Mouse (Mus musculus) liver, postnatal 0 days (tissue): ENCODE results near the gene Ifnk.

Experiments used
- CTCF ChIP-seq: sonication (generic); IDR thresholded peaks from 2 replicates; pipeline ENCODE4 v1.5.1; 2016; ENCODE audit warnings: antibody characterized with exemption, low read depth
- EP300 ChIP-seq: IDR thresholded peaks from 2 replicates; pipeline ENCODE4 v1.6.1; 2016; ENCODE audit warnings: antibody characterized with exemption, low read depth, mild to moderate bottlenecking

- TF ChIP-seq CTCF = no peak
- no peak for TF ChIP-seq EP300
Measured at GRCm38 (mm10) chr4:35175566-35175965, 23.7 kb downstream of the Ifnk start.
